Mouse (Mus musculus) forebrain, embryonic 10.5 days (tissue): ENCODE data around the gene Defb46. TPM values are rescaled to one million over a fixed set of nuclear protein-coding genes. Genes with fewer than 3 reads are reported as not detected.

Experiments
- DNase-seq: peaks from one replicate; pipeline ENCODE4 v3.0.0-alpha.2; 2017; ENCODE audit warnings: low spot score; ENCODE audit errors: extremely low spot score
- H3K27ac ChIP-seq: fragments of 300-500 bp; sonication (generic); 2 replicates; pipeline ENCODE4 v1.5.1; 2016; ENCODE audit warnings: mild to moderate bottlenecking
- H3K27me3 ChIP-seq: fragments of 300-500 bp; sonication (generic); 2 replicates; pipeline ENCODE4 v1.6.1; 2016; ENCODE audit warnings: mild to moderate bottlenecking; ENCODE audit not compliant: poor library complexity, severe bottlenecking
- H3K36me3 ChIP-seq: fragments of 300-500 bp; sonication (generic); replicated peaks from 2 replicates; pipeline ENCODE4 v1.6.1; 2016; ENCODE audit warnings: mild to moderate bottlenecking, moderate library complexity
- H3K4me1 ChIP-seq: fragments of 300-500 bp; sonication (generic); 2 replicates; pipeline ENCODE4 v1.6.1; 2016
- H3K4me3 ChIP-seq: fragments of 300-500 bp; sonication (generic); 2 replicates; pipeline ENCODE4 v1.5.1; 2016; ENCODE audit warnings: mild to moderate bottlenecking, moderate library complexity
- H3K9me3 ChIP-seq: fragments of 300-500 bp; sonication (generic); 2 replicates; pipeline ENCODE4 v1.6.1; 2016; ENCODE audit warnings: mild to moderate bottlenecking, moderate library complexity
- WGBS: fragments of 180-500 bp; shearing (Covaris S2); methylation state at CpG from one replicate; pipeline ENCODE4 v1.1.7; 2016; 5-methylcytosine and 5-hydroxymethylcytosine counted together
- polyA plus RNA-seq: library from polyadenylated mRNA; unstranded; fragments of >200 nt; fragmentation: Nextera tagmentation; extraction: Ambion mirVana; gene quantifications from 2 replicates; pipeline ENCODE4 v1.2.1, GENCODE M21; 2016

Gene Defb46
- polyA plus RNA-seq = not detected in 2 replicates

- no peak within 1 kb of the TSS for H3K27ac ChIP-seq
- 84% methylated on average over 2 of the region's 2 CpGs for WGBS
- H3K9me3 ChIP-seq = peaks cover 6% of the 10 kb centered on the region; the same call in 1 of the 2 replicates
- no peak within 1 kb of the TSS for H3K4me3 ChIP-seq
- no peaks in the 10 kb centered on the region for H3K27me3 ChIP-seq
- no peaks in the 10 kb centered on the region for H3K36me3 ChIP-seq
- no peak for DNase-seq
- no peaks in the 10 kb centered on the region for H3K4me1 ChIP-seq
These were observed at the start of gene Defb46 for GRCm38 (mm10) chr8:19239616-19240015. Gene Defb46 (plus strand): TSS chr8:19239916.

DNA sequence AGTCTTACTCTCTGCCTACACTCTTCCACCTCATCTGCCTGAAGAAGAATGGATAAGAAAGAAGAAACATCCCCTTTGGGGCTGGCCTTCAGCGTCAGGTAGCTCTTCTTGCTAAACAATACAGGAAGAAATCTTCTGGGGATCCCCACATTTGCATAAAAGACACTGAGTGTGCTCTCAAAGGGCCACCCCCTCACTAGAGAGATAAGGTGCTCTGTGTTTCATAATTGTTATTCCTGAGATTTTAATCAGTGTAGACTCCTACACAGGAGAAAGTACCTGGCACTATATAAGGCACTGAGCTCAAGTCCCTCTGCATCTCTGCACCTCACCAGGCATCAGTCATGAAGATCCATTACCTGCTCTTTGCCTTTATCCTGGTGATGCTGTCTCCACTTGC lies 14.6 kb upstream of the Defb46 start, which contains the start of gene Defb6:
Gene Defb6, plus strand, starts transcription at position 318 of the 400 bp plus-strand sequence.
- no peak within 1 kb of the TSS for H3K27ac ChIP-seq
- H3K4me3 ChIP-seq = no peak within 1 kb of the TSS
- no peak for DNase-seq
- WGBS = 76% methylated on average over 1 of the region's 1 CpGs
- H3K27me3 ChIP-seq = no peaks in the 10 kb centered on the region
- H3K9me3 ChIP-seq = no peaks in the 10 kb centered on the region
- no peaks in the 10 kb centered on the region for H3K4me1 ChIP-seq
- H3K36me3 ChIP-seq = no peaks in the 10 kb centered on the region

DNA sequence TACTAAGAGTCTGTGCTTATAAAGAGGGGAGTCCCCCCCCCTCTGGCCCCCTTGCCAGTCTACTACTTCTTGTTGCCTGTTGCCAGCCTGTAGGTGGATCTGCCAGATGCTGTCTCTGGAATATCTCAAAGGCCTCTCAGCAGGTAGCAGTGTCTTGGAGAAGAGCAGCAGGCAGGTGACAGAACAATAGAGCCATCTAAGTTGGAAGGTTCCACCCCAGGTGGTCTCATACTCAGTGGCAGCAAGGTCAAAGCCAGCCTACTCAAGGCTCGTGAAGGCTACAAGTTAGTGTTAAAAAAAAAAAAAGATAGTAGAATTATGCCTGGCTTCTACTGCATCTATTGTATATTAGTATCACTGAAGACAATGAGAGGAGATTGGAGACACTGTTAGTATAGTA lies 1.6 kb upstream of the Defb46 start:
- H3K27me3 ChIP-seq = no peaks in the 10 kb centered on the region
- peaks cover 3% of the 10 kb centered on the region; the same call in 1 of the 2 replicates for H3K9me3 ChIP-seq
- no peaks in the 10 kb centered on the region for H3K36me3 ChIP-seq
- H3K4me1 ChIP-seq = no peaks in the 10 kb centered on the region
- no peak overlapping the region for H3K27ac ChIP-seq
- H3K4me3 ChIP-seq = no peak overlapping the region
- no peak for DNase-seq
- 72% methylated on average over 1 of the region's 1 CpGs for WGBS

GRCm38 (mm10) chr8:19247280-19247679 lies 7.6 kb downstream of the Defb46 start, which contains the start of gene Defb5:
Gene Defb5 (plus strand): TSS chr8:19247580.
- 91% methylated on average over 5 of the region's 5 CpGs for WGBS
- no peak for DNase-seq
- Histone ChIP-seq H3K9me3 (peaks cover 7% of the 10 kb centered on the region; the same call in 1 of the 2 replicates), H3K36me3 (no peaks in the 10 kb centered on the region), H3K4me1 (no peaks in the 10 kb centered on the region), H3K27ac (no peak within 1 kb of the TSS), H3K27me3 (no peaks in the 10 kb centered on the region), H3K4me3 (no peak within 1 kb of the TSS)

- H3K27me3 ChIP-seq = no peaks in the 10 kb centered on the region
- no peaks in the 10 kb centered on the region for H3K4me1 ChIP-seq
- H3K9me3 ChIP-seq = peaks cover 13% of the 10 kb centered on the region; the same call in 1 of the 2 replicates
- H3K36me3 ChIP-seq = no peaks in the 10 kb centered on the region
- H3K27ac ChIP-seq = no peak overlapping the region
- no peak for DNase-seq
- H3K4me3 ChIP-seq = no peak overlapping the region
These were observed 18.4 kb downstream of the Defb46 start for GRCm38 (mm10) chr8:19258136-19258535.

GRCm38 (mm10) chr8:19259667-19260066 lies 20.0 kb downstream of the Defb46 start:
- Histone ChIP-seq H3K27ac (no peak overlapping the region), H3K36me3 (no peaks in the 10 kb centered on the region), H3K27me3 (no peaks in the 10 kb centered on the region), H3K4me1 (no peaks in the 10 kb centered on the region), H3K9me3 (peaks cover 6% of the 10 kb centered on the region; the same call in 1 of the 2 replicates), H3K4me3 (no peak overlapping the region)
- WGBS = 44% methylated on average over 3 of the region's 3 CpGs
- no peak for DNase-seq

Other genes with a start within 250 kb of the Defb46 start
- not detected in 2 replicates for gene Defb37, start 248.9 kb upstream of the Defb46 start, polyA plus RNA-seq
- gene Defb38, start 213.3 kb upstream of the Defb46 start, polyA plus RNA-seq = not detected in 2 replicates
- not detected in 2 replicates for gene Defb39, start 175.1 kb upstream of the Defb46 start, polyA plus RNA-seq
- gene Defb12, start 125.1 kb upstream of the Defb46 start, polyA plus RNA-seq = not detected in 2 replicates
- not detected in 2 replicates for gene Defb34, start 116.2 kb upstream of the Defb46 start, polyA plus RNA-seq
- not detected in 2 replicates for gene Gm45826, start 99.1 kb upstream of the Defb46 start, polyA plus RNA-seq
- not detected in 2 replicates for gene Defb14, start 45.6 kb upstream of the Defb46 start, polyA plus RNA-seq
- not detected in 2 replicates for gene Defb4, start 41.2 kb upstream of the Defb46 start, polyA plus RNA-seq
- not detected in 2 replicates for gene Defb6, start 14.4 kb upstream of the Defb46 start, polyA plus RNA-seq
- gene Defb5, start 7.7 kb downstream of the Defb46 start, polyA plus RNA-seq = not detected in 2 replicates
- gene Defb3, start 53.4 kb downstream of the Defb46 start, polyA plus RNA-seq = not detected in 2 replicates
- not detected in 2 replicates for gene Defb8, start 207.7 kb downstream of the Defb46 start, polyA plus RNA-seq